Mouse (Mus musculus): ENCODE data around the gene Ppp1r21.

GRCm38 (mm10) chr17:88484951-88485350 is 45.0 kb upstream of the Ppp1r21 start:
- no peak for TF ChIP-seq CTCF (IDR thresholded peaks at IDR 0.05; ENCODE audit: control insufficient read depth, insufficient read depth, low read length)
- no peak for TF ChIP-seq POLR2A (IDR thresholded peaks at IDR 0.05; ENCODE audit: borderline replicate concordance, control insufficient read depth, low read depth, low read length)

Data from bone marrow, adult 2 months (tissue).